21 mouse cellular contexts compared by ENCODE assay signal in the genomic region with DNA sequence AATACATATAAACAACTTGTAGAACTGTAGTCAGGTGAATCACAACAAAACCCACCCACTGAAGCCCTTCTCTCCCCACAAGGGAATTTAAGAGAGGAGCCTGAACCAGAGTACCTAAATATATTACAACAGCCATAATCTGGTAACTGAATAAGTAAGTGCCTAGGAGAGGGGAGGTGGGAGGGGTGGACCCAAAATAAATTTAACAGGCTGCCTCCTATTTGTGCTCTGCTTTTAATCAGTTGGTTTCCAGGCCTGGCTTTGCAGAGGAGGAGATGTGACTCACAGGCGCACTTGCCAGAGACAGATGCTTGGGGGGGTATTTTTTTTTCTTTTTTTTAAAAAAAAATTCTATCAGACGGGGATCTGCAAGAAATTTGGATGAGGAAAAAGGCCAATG.
DNase-seq lines count a peak whose midpoint lies in the region; ATAC-seq lines count a peak whose summit lies in the region.
"Had no signal": no experiment of that assay in that cellular context is flagged by ENCODE, and none has a peak within 500 bp of the region (broad histone marks: within the 10 kb centered on the region; RNA-seq: fewer than 3 reads in every experiment).

No protein-coding gene starts in this region.

- intact Hi-C loops in left cerebral cortex, postnatal 25 days (cut with DNase I) = loop anchor here (1.0 kb wide), 1 partner anchor 21 kb away; no protein-coding TSS in a partner anchor
- intact Hi-C loops in gastrocnemius, postnatal 14 days (cut with DNase I; ENCODE audit: low total_unique reads) = no loop called here

- WGBS in embryonic facial prominence, embryonic 14.5 days = 38% methylated on average over 2 of the region's 2 CpGs
- 72% methylated on average over 2 of the region's 2 CpGs for WGBS in embryonic facial prominence, embryonic 10.5 days
- WGBS in liver, embryonic 12.5 days (ENCODE audit: insufficient replicate concordance) = 48% methylated on average over 2 of the region's 2 CpGs

- no peak overlapping the region for H3K9ac ChIP-seq in embryonic facial prominence, embryonic 14.5 days (ENCODE audit: low read depth, low read length)
- H3K9ac ChIP-seq in liver, embryonic 12.5 days = no peak overlapping the region
- H3K9ac ChIP-seq: embryonic facial prominence, embryonic 12.5 days; forebrain, embryonic 13.5 days; midbrain, embryonic 12.5 days had no signal

- H3K4me3 ChIP-seq in embryonic facial prominence, embryonic 14.5 days (ENCODE audit: low read depth, low read length) = no peak overlapping the region
- no peak overlapping the region for H3K4me3 ChIP-seq in embryonic facial prominence, embryonic 10.5 days
- H3K4me3 ChIP-seq in liver, embryonic 12.5 days = no peak overlapping the region
- H3K4me3 ChIP-seq: embryonic facial prominence, embryonic 12.5 days; forebrain, embryonic 13.5 days; heart, embryonic 10.5 days; midbrain, embryonic 12.5 days had no signal

- H3K4me1 ChIP-seq in embryonic facial prominence, embryonic 14.5 days (ENCODE audit: control insufficient read depth, insufficient read depth, low read length) = no peaks in the 10 kb centered on the region
- no peaks in the 10 kb centered on the region for H3K4me1 ChIP-seq in embryonic facial prominence, embryonic 10.5 days
- no peaks in the 10 kb centered on the region for H3K4me1 ChIP-seq in liver, embryonic 12.5 days
- H3K4me1 ChIP-seq: embryonic facial prominence, embryonic 12.5 days; forebrain, embryonic 13.5 days; heart, embryonic 10.5 days; midbrain, embryonic 12.5 days had no signal

- peak; percentile 32 for DNase-seq in embryonic facial prominence, embryonic 14.5 days (ENCODE audit: low spot score)
- DNase-seq in embryonic facial prominence, embryonic 10.5 days (ENCODE audit: low spot score) = no peak
- DNase-seq in NIH3T3 (ENCODE audit: low read depth) = peak; percentile 68
- DNase-seq in layer of hippocampus, adult 8-10 months (ENCODE audit: low spot score in 2 of 2) = peak; percentile 61 to 77
- DNase-seq in left cerebral cortex, postnatal 25 days (ENCODE audit: low spot score in 2 of 2) = peak; percentile 51 to 96
- DNase-seq in gastrocnemius, postnatal 14 days = no peak
- DNase-seq in adrenal gland, postnatal 10 days = no peak
- DNase-seq: cerebellum, postnatal 36 days; gastrocnemius, postnatal 36 days; heart, postnatal 36 days; kidney, adult 18-20 months; kidney, postnatal 36 days; lung, adult 18-20 months; lung, postnatal 4 days had no signal

- no peaks in the 10 kb centered on the region for H3K9me3 ChIP-seq in embryonic facial prominence, embryonic 14.5 days (ENCODE audit: control insufficient read depth, low read length)
- no peaks in the 10 kb centered on the region for H3K9me3 ChIP-seq in embryonic facial prominence, embryonic 10.5 days
- no peaks in the 10 kb centered on the region for H3K9me3 ChIP-seq in liver, embryonic 12.5 days (replicated peaks)
- H3K9me3 ChIP-seq: embryonic facial prominence, embryonic 12.5 days; forebrain, embryonic 13.5 days; heart, embryonic 10.5 days; midbrain, embryonic 12.5 days had no signal

- no peak overlapping the region for H3K4me2 ChIP-seq in embryonic facial prominence, embryonic 14.5 days (ENCODE audit: low read depth, low read length)
- no peak overlapping the region for H3K4me2 ChIP-seq in liver, embryonic 12.5 days
- H3K4me2 ChIP-seq: embryonic facial prominence, embryonic 12.5 days; forebrain, embryonic 13.5 days; midbrain, embryonic 12.5 days had no signal

- H3K27me3 ChIP-seq in embryonic facial prominence, embryonic 14.5 days (replicated peaks; ENCODE audit: control insufficient read depth, insufficient read depth, low read length) = no peaks in the 10 kb centered on the region
- no peaks in the 10 kb centered on the region for H3K27me3 ChIP-seq in embryonic facial prominence, embryonic 10.5 days (replicated peaks; ENCODE audit: low read depth, poor library complexity, severe bottlenecking)
- no peaks in the 10 kb centered on the region for H3K27me3 ChIP-seq in liver, embryonic 12.5 days (replicated peaks)
- H3K27me3 ChIP-seq: embryonic facial prominence, embryonic 12.5 days; forebrain, embryonic 13.5 days; midbrain, embryonic 12.5 days had no signal

- no peak overlapping the region for H3K27ac ChIP-seq in embryonic facial prominence, embryonic 14.5 days (replicated peaks; ENCODE audit: low read depth, low read length)
- H3K27ac ChIP-seq in embryonic facial prominence, embryonic 10.5 days (replicated peaks) = no peak overlapping the region
- no peak overlapping the region for H3K27ac ChIP-seq in liver, embryonic 12.5 days
- H3K27ac ChIP-seq: embryonic facial prominence, embryonic 12.5 days; forebrain, embryonic 13.5 days; heart, embryonic 10.5 days; hindbrain, postnatal 0 days; midbrain, embryonic 12.5 days had no signal

- H3K36me3 ChIP-seq in embryonic facial prominence, embryonic 14.5 days (ENCODE audit: control insufficient read depth, insufficient read depth, low read length) = no peaks in the 10 kb centered on the region
- no peaks in the 10 kb centered on the region for H3K36me3 ChIP-seq in embryonic facial prominence, embryonic 10.5 days (replicated peaks)
- no peaks in the 10 kb centered on the region for H3K36me3 ChIP-seq in liver, embryonic 12.5 days
- H3K36me3 ChIP-seq: embryonic facial prominence, embryonic 12.5 days; heart, embryonic 10.5 days; midbrain, embryonic 12.5 days had no signal

- no peak for ATAC-seq in embryonic facial prominence, embryonic 14.5 days (ENCODE audit: low read depth)
- ATAC-seq in liver, embryonic 12.5 days = no peak
- ATAC-seq: activated CD4-positive, CD25-positive, alpha-beta regulatory T cell, adult 4 months; forebrain, embryonic 13.5 days; hindbrain, postnatal 0 days had no signal

Comparison
In these comparisons a context has a peak if more than half of its experiments do, and no peak if none do; other contexts are left out.
1. DNase-seq: peak in embryonic facial prominence, embryonic 14.5 days (single experiment), NIH3T3 (single experiment), layer of hippocampus, adult 8-10 months (2 of 2) and left cerebral cortex, postnatal 25 days (2 of 2); none in embryonic facial prominence, embryonic 10.5 days (single experiment), gastrocnemius, postnatal 14 days (single experiment) and adrenal gland, postnatal 10 days (single experiment).